Mouse (Mus musculus): ENCODE data around the gene Galns.
A peak's percentile ranks its signal among the peaks of the same experiment; 100 is the strongest.

GRCm38 (mm10) chr8:122567361-122568108 is 43.7 kb downstream of the Galns start, which contains the start of gene Cdt1:
- TF ChIP-seq CTCF (IDR thresholded peaks at IDR 0.05; ENCODE audit: low read depth) (no peak), EP300 (IDR thresholded peaks at IDR 0.05; ENCODE audit: low read depth) (0 out of 2 replicates have a peak, but pooled peaks have one; percentile 57)

Data from liver, postnatal 0 days (tissue).